Mouse (Mus musculus) CD8-positive naive resting alpha-beta T cell, adult 2 months (primary cell): Measurements from ENCODE around the gene Fan1.

ENCODE experiments used
- DNase-seq, 2 experiments: peaks; one replicate each; pipeline ENCODE4 v3.0.0; 2022; ENCODE audit warnings: low read depth in 2 of 2, low spot score in 2 of 2

Gene Fan1

DNA sequence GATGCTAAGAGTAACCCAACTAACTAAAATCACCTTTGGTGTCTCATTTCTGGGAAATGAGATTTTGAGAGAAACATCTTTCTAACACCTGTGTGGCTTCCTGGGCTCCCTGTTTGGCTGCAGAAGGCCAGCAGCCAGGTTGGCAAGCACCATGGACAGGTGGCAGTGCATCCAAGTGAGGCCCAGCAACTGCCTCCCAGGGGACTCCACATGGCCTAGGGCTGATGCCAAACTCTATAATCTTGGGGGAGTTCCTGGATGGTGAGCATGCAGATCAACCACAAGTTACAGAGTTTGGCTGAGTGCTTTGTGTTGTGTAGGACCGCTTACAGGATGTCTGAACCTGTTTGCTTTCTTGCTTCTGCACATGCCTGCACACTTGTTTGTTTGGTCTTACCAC lies 41.2 kb downstream of the Fan1 start:
- no peak for DNase-seq

DNA sequence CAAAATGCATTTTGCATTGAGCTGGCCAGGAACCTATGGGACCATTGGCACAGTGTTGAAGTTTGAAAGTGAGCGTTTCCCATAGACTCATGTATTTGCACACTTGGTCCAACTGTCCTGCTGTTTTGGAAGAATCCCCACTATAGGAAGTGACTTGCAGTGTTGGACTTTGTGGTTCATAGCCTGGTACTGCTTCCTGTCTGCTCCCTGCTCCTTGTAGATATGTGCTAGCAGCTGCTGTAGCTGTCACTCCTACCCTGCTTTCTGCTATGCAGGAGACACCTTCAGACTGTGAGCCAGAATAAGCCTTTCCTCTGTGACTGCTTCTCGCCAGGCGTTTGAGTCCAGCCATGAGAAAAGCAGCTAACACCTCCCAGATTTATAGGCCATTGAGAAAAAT lies 42.6 kb downstream of the Fan1 start:
- no peak for DNase-seq

DNA sequence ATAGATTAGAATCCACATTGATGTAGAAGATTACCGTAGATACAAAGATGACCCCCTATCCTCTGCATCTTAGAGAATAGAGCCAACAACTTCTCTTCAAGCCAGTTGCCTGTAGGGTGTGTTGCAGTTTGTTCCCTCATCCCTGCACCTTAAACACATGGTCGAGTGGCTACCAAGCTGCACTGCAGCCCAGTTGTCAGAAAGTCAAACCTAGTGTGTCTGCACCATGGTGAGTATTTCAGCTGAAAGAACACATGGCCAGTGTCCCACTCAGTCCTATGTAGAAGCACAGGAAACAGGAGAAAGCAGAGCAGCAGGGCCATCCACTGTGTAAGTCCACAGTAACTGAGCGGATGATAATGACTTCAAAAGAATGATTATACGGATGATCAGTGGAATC lies 46.4 kb downstream of the Fan1 start:
- no peak for DNase-seq

GRCm38 (mm10) chr7:64326892-64327291 lies 47.0 kb downstream of the Fan1 start:
- DNase-seq, result peak; percentile 86 to 92

GRCm38 (mm10) chr7:64321658-64322057 lies 52.2 kb downstream of the Fan1 start:
- no peak for DNase-seq

GRCm38 (mm10) chr7:64321125-64321524 lies 52.8 kb downstream of the Fan1 start:
- no peak for DNase-seq

DNA sequence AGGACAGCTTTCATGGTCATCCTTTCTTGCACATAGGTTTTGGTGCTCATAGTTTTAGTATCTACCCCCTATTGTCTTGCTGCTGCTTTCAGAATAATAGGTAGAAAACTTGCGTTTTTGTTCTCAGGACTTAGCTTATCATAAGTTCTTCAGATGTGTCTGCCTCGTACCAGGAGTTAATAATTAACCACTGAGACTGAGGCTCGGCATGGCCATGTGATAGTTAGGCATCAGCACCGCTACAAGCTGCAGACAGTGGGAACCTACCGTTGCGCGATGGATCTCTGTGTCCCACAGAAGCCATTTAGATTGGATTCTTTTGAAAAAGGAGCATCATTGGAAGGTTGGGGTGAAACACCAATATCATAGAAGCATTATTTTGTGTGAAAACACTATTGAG lies 61.1 kb downstream of the Fan1 start:
- DNase-seq, result no peak

GRCm38 (mm10) chr7:64310756-64311155 lies 63.1 kb downstream of the Fan1 start:
- no peak for DNase-seq

DNA sequence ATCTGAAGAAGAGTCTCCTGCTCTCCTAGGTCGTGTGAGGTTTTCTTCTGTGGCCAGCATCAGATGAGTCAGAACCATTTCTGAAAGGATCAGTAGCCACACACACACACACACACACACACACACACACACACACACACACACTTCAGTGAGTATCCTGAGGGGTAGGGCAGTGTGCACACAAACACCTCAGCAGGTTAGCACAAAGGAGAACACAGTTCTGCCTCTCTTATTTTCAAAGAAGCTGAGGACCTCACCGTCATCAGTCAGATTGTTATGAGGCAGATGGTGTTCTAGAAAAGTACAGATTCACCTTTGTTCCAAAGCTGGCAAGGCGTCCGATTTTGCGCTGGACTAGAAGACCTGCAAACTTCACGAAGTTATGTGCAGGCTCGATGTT lies 63.7 kb downstream of the Fan1 start:
- DNase-seq, result no peak
